Comparison of ENCODE assay signal across 20 mouse cellular contexts in genomic region chr14:25096786-25097185, GRCm38 (mm10).
DNase-seq lines count a peak whose midpoint lies in the region; ATAC-seq lines count a peak whose summit lies in the region.
"Had no signal": no experiment of that assay in that cellular context is flagged by ENCODE, and none has a peak within 500 bp of the region (broad histone marks: within the 10 kb centered on the region; RNA-seq: fewer than 3 reads in every experiment).

No protein-coding gene starts in this region.

- no peak for ATAC-seq in cerebellum, adult (ENCODE audit: insufficient number of reproducible peaks, low FRiP score, low TSS enrichment)
- ATAC-seq: activated CD4-positive, CD25-positive, alpha-beta regulatory T cell, adult 4 months; CD4-positive, CD25-positive, alpha-beta regulatory T cell, adult 4 months; forebrain, embryonic 14.5 days; forebrain, embryonic 16.5 days; Patski had no signal

- DNase-seq in cerebellum, adult 18-20 months: peak; percentile 35 to 44
- DNase-seq in cerebellum, adult 8-10 months: no peak
- peak; percentile 34 to 43 for DNase-seq in cerebellum, postnatal 36 days
- DNase-seq in layer of hippocampus, adult 11-12 months (ENCODE audit: low spot score): peak; percentile 22
- DNase-seq in layer of hippocampus, adult 9-11 months: no peak
- DNase-seq in right cerebral cortex, postnatal 14 days: peak; percentile 31
- DNase-seq in right cerebral cortex, adult 2 months (ENCODE audit: low spot score in 2 of 2): no peak
- DNase-seq: adrenal gland, adult 8-10 months; adrenal gland, postnatal 14 days; adrenal gland, postnatal 36 days; B cell, adult 2 months; cerebellum, adult 11-12 months; cerebellum, adult 9-11 months; embryo, embryonic 11 days had no signal

Comparison
In these comparisons a context has a peak if more than half of its experiments do, and no peak if none do; other contexts are left out.
1. DNase-seq: peak in cerebellum, adult 18-20 months (2 of 2), cerebellum, postnatal 36 days (2 of 2), layer of hippocampus, adult 11-12 months (single experiment) and right cerebral cortex, postnatal 14 days (single experiment); none in cerebellum, adult 8-10 months (single experiment), layer of hippocampus, adult 9-11 months (single experiment) and right cerebral cortex, adult 2 months (0 of 2).